ENCODE assay signal across 17 mouse cellular contexts in genomic region chr11:46447644-46448484, GRCm38 (mm10). TPM values are rescaled to one million over a fixed set of nuclear protein-coding genes. Genes with fewer than 3 reads are reported as not detected.
DNase-seq lines count a peak whose midpoint lies in the region; ATAC-seq and TF ChIP-seq lines count a peak whose summit lies in the region.
"Had no signal": no experiment of that assay in that cellular context is flagged by ENCODE, and none has a peak within 500 bp of the region (broad histone marks: within the 10 kb centered on the region; RNA-seq: fewer than 3 reads in every experiment).

No protein-coding gene starts in this region.

- TF ChIP-seq CTCF in thymus, adult 2 months (IDR thresholded peaks at IDR 0.05; ENCODE audit: borderline replicate concordance, control insufficient read depth, extremely low read depth, insufficient read depth, low read length, poor library complexity): no peak
- 0 out of 2 replicates have a peak, but pooled peaks have one; percentile 2 for TF ChIP-seq CTCF in bone marrow, adult 2 months (IDR thresholded peaks at IDR 0.05; ENCODE audit: control insufficient read depth, insufficient read depth, low read length)

- no peak overlapping the region for H3K4me3 ChIP-seq in thymus, adult 2 months (ENCODE audit: control insufficient read depth, insufficient read depth, low read length)
- H3K4me3 ChIP-seq in bone marrow, adult 2 months (replicated peaks; ENCODE audit: control insufficient read depth, low read depth, low read length): peak overlapping the region; percentile 40
- H3K4me3 ChIP-seq in kidney, embryonic 15.5 days (replicated peaks): no peak overlapping the region
- H3K4me3 ChIP-seq: embryonic facial prominence, embryonic 13.5 days had no signal

- no peak for TF ChIP-seq POLR2A in thymus, adult 2 months (IDR thresholded peaks at IDR 0.05; ENCODE audit: control insufficient read depth, extremely low read depth, insufficient read depth, low read length, poor library complexity)
- TF ChIP-seq POLR2A in bone marrow, adult 2 months (IDR thresholded peaks at IDR 0.05; ENCODE audit: borderline replicate concordance, control insufficient read depth, low read depth, low read length): no peak

- 5% methylated on average over 13 of the region's 13 CpGs for WGBS in thymus, adult 2 months
- 4% methylated on average over 13 of the region's 13 CpGs for WGBS in bone marrow, adult 2 months
- 80% methylated on average over 13 of the region's 13 CpGs for WGBS in kidney, embryonic 15.5 days

- H3K36me3 ChIP-seq in thymus, adult 2 months (ENCODE audit: control insufficient read depth, insufficient read depth, low read length): no peaks in the 10 kb centered on the region
- H3K36me3 ChIP-seq in kidney, embryonic 15.5 days: peaks cover 7% of the 10 kb centered on the region

- peak overlapping the region; percentile 54 for H3K27ac ChIP-seq in thymus, adult 2 months (ENCODE audit: control insufficient read depth, insufficient read depth, low read length)
- H3K27ac ChIP-seq in bone marrow, adult 2 months (ENCODE audit: control insufficient read depth, insufficient read depth, low read depth, low read length, poor library complexity): peak overlapping the region; percentile 26; the same call in 1 of the 2 replicates
- H3K27ac ChIP-seq in kidney, embryonic 15.5 days: no peak overlapping the region
- H3K27ac ChIP-seq: embryonic facial prominence, embryonic 13.5 days had no signal

- DNase-seq in thymus, adult 2 months: peak; percentile 35
- DNase-seq in thymus, adult 18-20 months: no peak
- no peak for DNase-seq in embryo, embryonic 11 days
- DNase-seq in cerebellum, postnatal 25 days: no peak
- DNase-seq: adrenal gland, postnatal 14 days; cerebellum, adult 18-20 months; gastrocnemius, postnatal 14 days had no signal

- H3K27me3 ChIP-seq in thymus, adult 2 months (ENCODE audit: control insufficient read depth, insufficient read depth, low read length): no peaks in the 10 kb centered on the region
- no peaks in the 10 kb centered on the region for H3K27me3 ChIP-seq in kidney, embryonic 15.5 days
- H3K27me3 ChIP-seq: embryonic facial prominence, embryonic 13.5 days had no signal

- H3K4me2 ChIP-seq in kidney, embryonic 15.5 days: no peak overlapping the region
- H3K4me2 ChIP-seq: embryonic facial prominence, embryonic 13.5 days had no signal

- H3K9me3 ChIP-seq in kidney, embryonic 15.5 days (replicated peaks): no peaks in the 10 kb centered on the region
- H3K9me3 ChIP-seq: embryonic facial prominence, embryonic 13.5 days had no signal

- no peak overlapping the region for H3K9ac ChIP-seq in kidney, embryonic 15.5 days
- H3K9ac ChIP-seq: embryonic facial prominence, embryonic 13.5 days had no signal

- H3K4me1 ChIP-seq in thymus, adult 2 months (replicated peaks; ENCODE audit: control insufficient read depth, insufficient read depth, low read length): peaks cover 12% of the 10 kb centered on the region
- H3K4me1 ChIP-seq in bone marrow, adult 2 months (ENCODE audit: control insufficient read depth, insufficient read depth, low read length): peaks cover 3% of the 10 kb centered on the region
- H3K4me1 ChIP-seq in kidney, embryonic 15.5 days: no peaks in the 10 kb centered on the region
- H3K4me1 ChIP-seq: embryonic facial prominence, embryonic 13.5 days had no signal

- ATAC-seq in megakaryocyte, adult 5-6 weeks (ENCODE audit: poor library complexity, severe bottlenecking): peak; percentile 77
- ATAC-seq in kidney, embryonic 15.5 days (replicated peaks; ENCODE audit: low FRiP score): no peak
- ATAC-seq: forebrain, embryonic 14.5 days had no signal

RNA-seq across cellular contexts. Expression of gene Havcr2, which starts 6.9 kb away (rescaled TPM):
- 1.8 TPM in 2 replicates for polyA plus RNA-seq in thymus, adult 2 months (2012; rRNA removed)
- polyA plus RNA-seq in bone marrow, adult 2 months (2011; ENCODE audit: insufficient read depth, insufficient read length, low replicate concordance, missing spikeins): 1.3 and 1.4 TPM in 2 replicates
- total RNA-seq in megakaryocyte, adult 5-6 weeks (2015): 2.8 and 2.9 TPM in 2 replicates
- total RNA-seq in megakaryocyte, adult 5-6 weeks (2017): 3.3 and 3.9 TPM in 2 replicates
- 0.09 TPM in 1 of 2 replicates, not detected in the other for polyA plus RNA-seq in kidney, embryonic 15.5 days (2015; fragmentation: Nextera tagmentation; extraction: Ambion mirVana)
- total RNA-seq: gastrocnemius, postnatal 14 days had no signal
- polyA plus RNA-seq: embryonic facial prominence, embryonic 13.5 days; stomach, embryonic 14.5 days had no signal

RNA-seq across cellular contexts. Expression of gene Med7, which starts 11.1 kb away (rescaled TPM):
- polyA plus RNA-seq in thymus, adult 2 months (2012; rRNA removed): 26.2 and 28.2 TPM in 2 replicates
- 36.6 and 41.4 TPM in 2 replicates for polyA plus RNA-seq in bone marrow, adult 2 months (2011; ENCODE audit: insufficient read depth, insufficient read length, low replicate concordance, missing spikeins)
- total RNA-seq in megakaryocyte, adult 5-6 weeks (2015): 41.7 and 43.7 TPM in 2 replicates
- 17.6 and 20.6 TPM in 2 replicates for total RNA-seq in megakaryocyte, adult 5-6 weeks (2017)
- polyA plus RNA-seq in kidney, embryonic 15.5 days (2015; fragmentation: Nextera tagmentation; extraction: Ambion mirVana): 80.5 and 81.3 TPM in 2 replicates

RNA-seq across cellular contexts. Expression of gene Fam71b, which starts 51.5 kb away (rescaled TPM):
- 2.1 and 2.6 TPM in 2 replicates for polyA plus RNA-seq in thymus, adult 2 months (2012; rRNA removed)
- polyA plus RNA-seq in bone marrow, adult 2 months (2011; ENCODE audit: insufficient read depth, insufficient read length, low replicate concordance, missing spikeins): not detected in 2 replicates
- 0.68 TPM in 1 of 2 replicates, not detected in the other for total RNA-seq in megakaryocyte, adult 5-6 weeks (2015)
- total RNA-seq in megakaryocyte, adult 5-6 weeks (2017): 0.33 and 1.7 TPM in 2 replicates
- polyA plus RNA-seq in kidney, embryonic 15.5 days (2015; fragmentation: Nextera tagmentation; extraction: Ambion mirVana): not detected in 2 replicates
- total RNA-seq: adrenal gland, postnatal 14 days; gastrocnemius, postnatal 14 days; left cerebral cortex, postnatal 36 days had no signal
- polyA plus RNA-seq: embryonic facial prominence, embryonic 13.5 days; forebrain, embryonic 14.5 days; heart, postnatal 0 days; intestine, embryonic 14.5 days; lung, embryonic 16.5 days; stomach, embryonic 14.5 days had no signal

RNA-seq across cellular contexts. Expression of gene Itk, which starts 58.5 kb away (rescaled TPM):
- polyA plus RNA-seq in thymus, adult 2 months (2012; rRNA removed): 117 and 125 TPM in 2 replicates
- polyA plus RNA-seq in bone marrow, adult 2 months (2011; ENCODE audit: insufficient read depth, insufficient read length, low replicate concordance, missing spikeins): 0.68 and 4.4 TPM in 2 replicates
- 4.4 and 5.5 TPM in 2 replicates for total RNA-seq in megakaryocyte, adult 5-6 weeks (2015)
- 3.7 and 4.6 TPM in 2 replicates for total RNA-seq in megakaryocyte, adult 5-6 weeks (2017)
- 0.18 and 0.28 TPM in 2 replicates for polyA plus RNA-seq in kidney, embryonic 15.5 days (2015; fragmentation: Nextera tagmentation; extraction: Ambion mirVana)
- polyA plus RNA-seq: embryonic facial prominence, embryonic 13.5 days; forebrain, embryonic 14.5 days; heart, postnatal 0 days had no signal
